Mouse (Mus musculus): ENCODE measurements at regions not wholly inside any gene's neighbourhood (a gene's known extent, or its start where the extent isn't known, plus 50 kb on each side); places are given as distances from the start of the nearest gene placed in this dataset.

DNA sequence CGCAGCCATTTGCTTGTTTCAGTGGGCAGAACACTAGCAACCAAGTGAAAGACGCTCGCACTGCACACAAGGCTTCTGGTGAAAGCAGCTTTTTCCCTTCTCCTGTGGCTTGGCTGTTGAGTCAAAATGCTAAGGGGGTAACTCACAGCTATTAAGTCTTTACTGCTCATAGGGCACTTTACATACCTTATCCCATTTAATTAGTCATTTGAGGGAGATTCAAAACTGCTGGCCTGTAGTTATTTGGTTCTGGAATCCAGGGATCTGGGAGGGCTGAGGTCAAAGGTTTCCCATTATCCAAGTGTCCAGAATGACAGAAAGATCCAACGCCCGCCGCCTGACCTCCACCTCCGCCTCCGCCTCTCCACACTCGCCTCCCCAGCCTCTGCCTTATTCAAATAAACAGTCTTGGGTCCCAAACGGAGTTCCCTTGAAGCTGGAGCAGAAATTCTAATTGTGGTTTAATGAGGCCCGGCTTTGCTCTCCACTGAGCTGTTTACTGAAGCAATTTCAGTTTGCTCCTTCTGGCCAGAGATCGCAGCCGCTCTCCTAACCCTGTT lies 106.5 kb upstream of the Mycn start:
- DNase-seq (ENCODE audit: low spot score in 2 of 2), result no peak

DNA sequence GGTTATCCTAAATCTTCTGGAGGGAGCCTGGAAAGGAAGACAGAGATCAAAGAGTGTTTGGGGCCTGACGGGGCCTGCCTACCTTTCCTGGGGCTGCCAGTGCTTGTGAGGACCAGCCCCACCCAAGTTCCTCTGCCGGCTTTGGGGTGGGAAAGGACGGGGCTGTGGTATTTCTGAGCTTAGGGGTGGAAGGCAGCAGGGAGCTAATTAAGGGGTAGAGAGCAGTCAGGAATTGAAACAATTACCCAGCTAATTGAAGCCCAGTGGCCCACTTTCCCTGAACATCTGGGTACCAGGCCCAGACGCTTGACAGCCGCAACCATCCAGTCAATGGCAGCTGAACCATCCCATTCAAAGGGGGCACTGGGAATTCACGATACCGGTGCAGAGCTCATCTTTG lies 101.2 kb upstream of the Mycn start:
- DNase-seq (ENCODE audit: low spot score in 2 of 2), result no peak

GRCm38 (mm10) chr12:13035108-13035741 lies 93.5 kb upstream of the Mycn start:
- no peak for DNase-seq (ENCODE audit: low spot score in 2 of 2)

- no peak for DNase-seq (ENCODE audit: low spot score in 2 of 2)
Observed at GRCm38 (mm10) chr12:13030333-13030732, 88.6 kb upstream of the Mycn start.

GRCm38 (mm10) chr12:13028086-13028485 lies 86.4 kb upstream of the Mycn start:
- DNase-seq (ENCODE audit: low spot score in 2 of 2), result no peak

GRCm38 (mm10) chr12:13026041-13026580 lies 84.4 kb upstream of the Mycn start:
- peak; percentile 9 to 24 for DNase-seq (ENCODE audit: low spot score in 2 of 2)

DNA sequence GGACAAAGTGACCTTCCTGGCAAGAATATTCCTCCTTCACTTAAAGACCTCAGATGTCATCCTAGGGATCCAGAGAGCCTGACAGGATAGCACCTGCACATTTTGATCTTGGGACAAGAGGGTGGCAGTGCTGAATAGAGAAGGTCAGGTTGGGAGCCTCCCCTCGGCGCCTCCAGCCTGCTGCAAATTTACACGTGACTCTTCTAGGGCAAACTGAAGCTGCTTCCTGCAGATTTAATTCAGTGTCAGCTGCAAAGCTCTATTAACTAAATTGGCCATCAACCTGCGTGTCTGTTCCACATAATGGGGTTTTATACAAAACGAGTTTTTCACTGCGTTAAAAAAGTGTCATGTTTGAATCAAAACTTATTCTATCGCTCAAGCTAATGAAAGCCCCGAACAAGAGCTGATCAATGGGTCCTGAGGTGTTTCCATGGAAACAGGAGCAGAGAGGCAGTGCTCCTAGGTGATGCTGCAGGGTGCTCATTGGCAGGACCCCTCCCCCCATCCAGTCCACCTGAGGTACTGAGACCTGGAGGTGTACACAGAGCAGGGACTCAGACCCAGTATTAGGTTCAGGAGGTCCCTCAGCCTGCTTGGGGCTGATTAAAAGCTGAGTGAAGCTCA lies 82.6 kb upstream of the Mycn start:
- DNase-seq (ENCODE audit: low spot score in 2 of 2), result no peak

DNA sequence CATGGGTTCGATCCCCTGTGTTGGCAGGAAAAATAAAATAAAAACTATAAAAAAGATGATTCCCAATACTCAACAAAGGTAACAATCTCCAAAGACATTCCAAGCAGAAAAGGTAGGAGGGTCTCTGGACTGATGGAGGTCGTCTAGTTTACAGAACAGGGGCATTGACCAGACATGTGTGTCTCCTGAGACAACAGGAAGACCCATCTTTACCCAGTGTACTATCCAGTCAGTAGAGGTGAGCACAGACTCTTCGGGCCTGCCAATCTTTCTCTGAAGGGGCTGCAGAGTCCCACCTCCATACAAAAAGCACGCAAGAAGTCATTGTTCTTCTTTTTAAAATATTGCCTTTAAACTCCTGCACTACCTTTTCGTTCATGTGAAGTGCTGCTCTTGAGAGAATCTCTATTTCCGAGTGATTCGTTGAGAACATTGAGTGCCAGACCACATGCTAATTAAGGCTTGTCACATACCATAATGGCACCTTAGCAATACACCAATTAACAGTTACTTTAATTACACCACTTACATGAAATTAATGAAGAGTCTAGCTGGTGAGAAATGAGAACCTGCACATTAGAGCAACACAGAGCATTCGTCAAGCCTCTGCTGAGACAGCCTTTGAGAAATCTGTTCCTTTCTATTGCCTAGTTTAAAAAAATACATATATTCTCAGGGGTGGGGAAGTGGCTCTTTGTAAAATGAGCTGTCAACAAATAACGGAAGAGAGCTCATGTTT lies 69.5 kb upstream of the Mycn start:
- DNase-seq (ENCODE audit: low spot score in 2 of 2), result no peak

DNA sequence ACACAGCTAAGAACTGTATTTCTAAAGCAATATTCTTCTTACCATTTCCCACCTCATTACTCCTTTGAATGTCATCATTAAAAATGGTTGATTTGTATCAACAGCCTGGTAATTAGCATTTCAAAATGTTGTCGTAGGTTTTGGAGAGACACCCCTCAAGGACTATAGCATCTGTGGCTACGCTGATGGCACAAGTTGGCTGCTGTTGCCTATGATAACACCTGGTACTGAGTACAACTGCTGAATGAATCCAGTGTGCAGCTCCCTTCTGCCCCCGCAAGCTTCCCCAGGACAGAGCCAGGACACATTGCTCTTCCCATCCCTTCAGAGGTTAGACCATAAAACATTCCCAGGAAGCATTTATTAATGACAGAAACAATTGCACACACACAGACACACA lies 68.7 kb upstream of the Mycn start:
- no peak for DNase-seq (ENCODE audit: low spot score in 2 of 2)

- peak in 1 of 2 experiments; percentile 28 for DNase-seq (ENCODE audit: low spot score in 2 of 2)
Observed at GRCm38 (mm10) chr12:13009470-13009869, 67.8 kb upstream of the Mycn start.

DNA sequence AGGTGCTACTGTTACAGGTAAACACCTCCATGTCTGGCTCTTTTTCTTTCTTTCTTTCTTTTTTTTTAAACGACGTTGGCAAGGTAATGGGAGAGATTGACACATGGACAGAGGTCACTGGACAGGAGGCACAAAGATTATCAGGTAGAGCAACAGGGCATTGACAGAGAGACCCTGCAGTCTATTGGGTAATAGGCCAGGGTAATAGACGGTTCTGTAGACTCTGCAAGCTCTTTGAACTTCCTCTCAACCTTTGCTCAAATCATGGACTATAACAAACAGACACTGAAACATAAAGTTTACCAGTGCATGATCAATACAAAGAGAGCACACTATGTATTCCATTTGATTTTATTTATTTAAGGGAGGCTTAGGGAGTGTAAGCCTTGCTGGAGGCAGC lies 61.0 kb upstream of the Mycn start:
- no peak for DNase-seq (ENCODE audit: low spot score in 2 of 2)

GRCm38 (mm10) chr12:13002069-13002590 lies 60.4 kb upstream of the Mycn start:
- DNase-seq (ENCODE audit: low spot score in 2 of 2), result no peak

GRCm38 (mm10) chr12:12995974-12996361 lies 54.3 kb upstream of the Mycn start:
- no peak for DNase-seq (ENCODE audit: low spot score in 2 of 2)

DNA sequence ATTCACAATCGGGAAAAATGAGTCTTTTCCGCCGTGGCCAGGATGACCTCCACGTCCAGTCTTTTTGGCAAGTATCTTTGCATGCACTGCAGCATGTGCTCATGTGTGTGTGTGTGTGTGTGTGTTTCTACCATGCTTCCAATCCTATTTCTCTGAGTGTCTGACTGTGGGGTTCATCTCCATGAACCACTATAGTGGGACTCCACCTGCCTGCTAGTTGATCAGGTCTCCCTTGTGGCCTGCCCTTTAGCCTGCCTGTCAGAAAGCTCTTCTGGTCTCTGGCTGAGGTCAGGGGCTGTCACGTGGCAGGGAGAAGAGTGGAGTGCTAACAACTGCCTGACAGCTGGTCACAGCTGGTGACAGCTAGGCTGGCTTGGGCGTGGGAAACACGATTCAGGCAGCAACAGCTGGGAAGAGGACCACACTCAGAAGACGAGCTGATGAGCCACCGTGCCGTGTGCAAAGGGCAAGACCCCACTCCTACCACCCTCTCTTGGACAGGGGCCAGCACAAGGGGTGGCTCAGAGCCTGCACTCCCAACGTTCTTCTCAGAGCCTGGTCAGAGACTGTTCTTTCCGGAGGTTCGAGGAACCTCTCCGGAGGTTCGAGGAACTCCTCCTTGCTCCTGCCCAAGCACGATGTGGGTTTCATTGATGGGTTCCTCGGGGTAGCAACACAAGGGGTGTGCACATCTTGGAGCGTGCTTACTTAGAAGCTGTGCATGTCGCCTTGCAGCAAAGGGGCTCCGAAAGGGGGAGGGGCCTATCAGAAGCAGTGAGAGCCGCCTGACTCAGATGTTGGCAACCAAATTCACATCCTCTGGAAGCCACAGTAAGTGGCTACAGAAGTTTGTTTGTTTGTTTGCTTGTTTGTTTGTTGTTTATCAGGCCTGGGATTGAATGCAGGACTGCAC lies 53.6 kb upstream of the Mycn start:
- no peak for DNase-seq (ENCODE audit: low spot score in 2 of 2)

DNA sequence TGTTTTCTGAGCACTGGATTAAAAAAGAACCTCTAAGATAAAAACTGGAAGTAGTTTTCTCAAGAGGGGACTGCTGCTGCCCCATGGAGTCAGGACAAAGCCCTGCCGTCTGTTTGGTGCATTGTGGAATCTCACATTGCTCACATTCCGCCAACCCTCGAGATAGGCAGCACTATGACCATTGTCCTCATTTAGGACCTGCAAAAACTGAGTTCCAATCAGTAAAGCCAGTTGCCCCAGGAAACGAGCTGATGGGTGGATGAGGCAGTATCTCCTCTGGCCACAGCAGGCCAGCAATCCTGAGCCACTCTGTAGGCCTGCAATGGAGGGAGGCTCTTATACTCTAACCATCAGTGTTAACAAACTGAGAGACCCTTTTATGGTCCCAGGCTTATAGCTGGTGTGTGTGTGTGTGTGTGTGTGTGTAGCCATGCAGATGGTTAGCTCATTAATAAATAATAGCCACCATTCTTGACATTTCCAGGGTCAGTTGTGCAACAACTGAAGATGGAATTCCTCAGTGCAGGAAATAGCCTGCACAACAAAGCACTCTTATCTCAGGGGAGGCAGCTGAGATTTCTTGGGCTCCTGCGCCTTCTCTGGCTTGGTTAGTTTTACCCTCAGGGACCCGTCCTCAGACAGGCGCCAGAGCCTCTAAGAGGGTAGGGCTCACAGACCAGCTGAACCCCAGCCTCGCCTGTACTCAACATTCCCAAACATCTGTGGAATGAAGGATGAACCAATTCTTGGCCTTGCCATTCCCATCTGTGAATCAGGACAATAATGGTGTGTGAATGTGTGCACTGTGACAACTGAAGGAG lies 52.4 kb upstream of the Mycn start:
- no peak for DNase-seq (ENCODE audit: low spot score in 2 of 2)

Data from adrenal gland, adult 18-20 months (tissue).